Mouse (Mus musculus) CH12.LX (cell line): ENCODE results near the gene F2r.

ENCODE experiments used
- CHD2 ChIP-seq: IDR thresholded peaks from 2 replicates; pipeline ENCODE4 v1.6.1; 2011; ENCODE audit warnings: low read length, improper control_type of control experiment
- CTCF ChIP-seq, 2 experiments: IDR thresholded peaks in 1 of 2; conservative IDR thresholded peaks in 1 of 2; 2 replicates each; pipeline ENCODE4 v1.5.1; 2011 to 2012; ENCODE audit warnings: low read depth in 2 of 2, low read length in 2 of 2, improper control_type of control experiment in 1 of 2, inconsistent platforms in 1 of 2, mild to moderate bottlenecking in 1 of 2, moderate library complexity in 1 of 2
- EP300 ChIP-seq: IDR thresholded peaks from 2 replicates; pipeline ENCODE4 v1.6.1; 2011; ENCODE audit warnings: low read length, improper control_type of control experiment
- MAFK ChIP-seq: IDR thresholded peaks from 2 replicates; pipeline ENCODE4 v1.6.1; 2011; ENCODE audit warnings: low read length, improper control_type of control experiment; ENCODE audit not compliant: insufficient replicate concordance
- MXI1 ChIP-seq: IDR thresholded peaks from 2 replicates; pipeline ENCODE4 v1.6.1; 2011; ENCODE audit warnings: mild to moderate bottlenecking, low read depth, low read length, improper control_type of control experiment
- MYC ChIP-seq: IDR thresholded peaks from 2 replicates; pipeline ENCODE4 v1.6.1; 2011; ENCODE audit warnings: low read depth, mild to moderate bottlenecking, improper control_type of control experiment, low read length
- POLR2A ChIP-seq: IDR thresholded peaks from 2 replicates; pipeline ENCODE4 v1.6.1; 2011; ENCODE audit warnings: low read depth, mild to moderate bottlenecking, improper control_type of control experiment, low read length
- POLR2AphosphoS2 ChIP-seq: IDR thresholded peaks from 2 replicates; pipeline ENCODE4 v1.6.1; 2011; ENCODE audit warnings: low read depth, low read length, improper control_type of control experiment
- SIN3A ChIP-seq: IDR thresholded peaks from 2 replicates; pipeline ENCODE4 v1.6.1; 2012; ENCODE audit warnings: low read length, improper control_type of control experiment, inconsistent platforms
- SMC3 ChIP-seq: IDR thresholded peaks from 2 replicates; pipeline ENCODE4 v1.6.1; 2011; ENCODE audit warnings: low read depth, low read length, improper control_type of control experiment
- USF1 ChIP-seq: IDR thresholded peaks from 2 replicates; pipeline ENCODE4 v1.6.1; 2014; ENCODE audit warnings: low read depth, mild to moderate bottlenecking, inconsistent platforms, low read length, improper control_type of control experiment
- ZKSCAN1 ChIP-seq: IDR thresholded peaks from 2 replicates; pipeline ENCODE4 v1.6.1; 2012; ENCODE audit warnings: low read depth, inconsistent platforms, low read length, improper control_type of control experiment, borderline replicate concordance

GRCm38 (mm10) chr13:95617671-95618171, 566 bp downstream of the F2r start:
- no peak for TF ChIP-seq POLR2A
- no peak for TF ChIP-seq POLR2AphosphoS2
- no peak for TF ChIP-seq CTCF (conservative IDR thresholded peaks at IDR 0.05 in 1 of 2, IDR thresholded peaks at IDR 0.05 in 1 of 2; ENCODE audit: low read depth in 2 of 2, low read length in 2 of 2)
- TF ChIP-seq USF1: no peak
- no peak for TF ChIP-seq MAFK
- no peak for TF ChIP-seq MYC
- TF ChIP-seq MXI1: no peak
- TF ChIP-seq SMC3: no peak
- no peak for TF ChIP-seq SIN3A
- TF ChIP-seq CHD2: no peak
- TF ChIP-seq ZKSCAN1: no peak
- no peak for TF ChIP-seq EP300
